Mouse (Mus musculus) embryonic facial prominence, embryonic 15.5 days (tissue): Measurements from ENCODE around the gene Slc22a23. TPM values are rescaled to one million over a fixed set of nuclear protein-coding genes. Genes with fewer than 3 reads are reported as not detected.

ENCODE experiments used
- ATAC-seq: fragments of 200-750 bp; cut with Nextera tagmentation; 2 replicates; pipeline ENCODE4 v1.8.0; 2017; ENCODE audit warnings: low read depth, moderate TSS enrichment; ENCODE audit not compliant: insufficient number of reproducible peaks, low FRiP score, low TSS enrichment
- H3K27ac ChIP-seq: fragments of 300-500 bp; sonication (generic); replicated peaks from 2 replicates; pipeline ENCODE4 v1.5.1; 2015; ENCODE audit warnings: mild to moderate bottlenecking, inconsistent platforms
- H3K27me3 ChIP-seq: fragments of 300-500 bp; sonication (generic); 2 replicates; pipeline ENCODE4 v1.6.1; 2015; ENCODE audit warnings: inconsistent platforms
- H3K36me3 ChIP-seq: fragments of 300-500 bp; sonication (generic); 2 replicates; pipeline ENCODE4 v1.6.1; 2015; ENCODE audit warnings: mild to moderate bottlenecking, inconsistent platforms
- H3K4me1 ChIP-seq: fragments of 300-500 bp; sonication (generic); 2 replicates; pipeline ENCODE4 v1.6.1; 2015; ENCODE audit warnings: inconsistent platforms
- H3K4me2 ChIP-seq: fragments of 300-500 bp; sonication (generic); replicated peaks from 2 replicates; pipeline ENCODE4 v1.6.1; 2015; ENCODE audit warnings: mild to moderate bottlenecking, inconsistent platforms
- H3K4me3 ChIP-seq: fragments of 300-500 bp; sonication (generic); replicated peaks from 2 replicates; pipeline ENCODE4 v1.5.1; 2015; ENCODE audit warnings: mild to moderate bottlenecking, inconsistent platforms
- H3K9ac ChIP-seq: fragments of 300-500 bp; sonication (generic); 2 replicates; pipeline ENCODE4 v1.6.1; 2015; ENCODE audit warnings: inconsistent platforms
- H3K9me3 ChIP-seq: fragments of 300-500 bp; sonication (generic); replicated peaks from 2 replicates; pipeline ENCODE4 v1.6.1; 2016; ENCODE audit warnings: inconsistent platforms
- WGBS: fragments of 180-500 bp; shearing (Covaris S2); methylation state at CpG from one replicate; pipeline ENCODE4 v1.1.7; 2015; 5-methylcytosine and 5-hydroxymethylcytosine counted together
- polyA plus RNA-seq: library from polyadenylated mRNA; unstranded; fragments of >200 nt; fragmentation: Nextera tagmentation; extraction: Ambion mirVana; gene quantifications from 2 replicates; pipeline ENCODE4 v1.2.1, GENCODE M21; 2015

Slc22a23 gene
- polyA plus RNA-seq, 1 experiment from 2014 or later = 4.6 TPM

DNA sequence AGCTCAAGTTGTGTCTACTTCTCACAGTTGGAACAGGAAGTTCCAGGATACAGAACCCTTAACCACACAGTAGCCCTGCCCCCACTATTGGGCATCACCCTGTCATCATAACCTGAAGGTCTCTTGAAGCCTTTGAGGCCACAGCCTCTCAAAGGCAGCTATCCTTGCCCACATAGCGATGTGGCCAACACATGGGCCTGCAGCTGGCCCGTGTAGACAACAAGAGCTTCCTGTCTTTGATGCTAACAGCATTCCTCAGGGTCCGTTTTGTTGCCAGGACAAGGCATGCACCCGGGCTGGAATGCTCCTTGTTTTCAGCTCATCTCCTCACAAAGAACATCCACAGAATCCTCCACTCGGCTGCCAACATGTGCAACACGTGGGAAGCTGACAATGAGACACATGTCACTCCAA is 66.7 kb downstream of the Slc22a23 start:
- H3K4me3 ChIP-seq = no peak overlapping the region
- H3K4me2 ChIP-seq = no peak overlapping the region
- no peaks in the 10 kb centered on the region for H3K9me3 ChIP-seq
- no peaks in the 10 kb centered on the region for H3K27me3 ChIP-seq
- ATAC-seq = no peak
- 39% methylated on average over 6 of the region's 6 CpGs for WGBS
- no peak overlapping the region for H3K9ac ChIP-seq
- no peak overlapping the region for H3K27ac ChIP-seq
- H3K4me1 ChIP-seq = no peaks in the 10 kb centered on the region
- no peaks in the 10 kb centered on the region; the same call in 1 of the 2 replicates for H3K36me3 ChIP-seq

- no peak overlapping the region for H3K9ac ChIP-seq
- no peaks in the 10 kb centered on the region for H3K4me1 ChIP-seq
- no peaks in the 10 kb centered on the region for H3K9me3 ChIP-seq
- WGBS = 91% methylated on average over 2 of the region's 2 CpGs
- no peaks in the 10 kb centered on the region for H3K27me3 ChIP-seq
- H3K4me3 ChIP-seq = no peak overlapping the region
- no peak overlapping the region for H3K27ac ChIP-seq
- no peaks in the 10 kb centered on the region; the same call in 1 of the 2 replicates for H3K36me3 ChIP-seq
- ATAC-seq = no peak
- H3K4me2 ChIP-seq = no peak overlapping the region
Measured at GRCm38 (mm10) chr13:34277611-34278010, 67.4 kb downstream of the Slc22a23 start.

- Histone ChIP-seq H3K9me3 (no peaks in the 10 kb centered on the region), H3K9ac (no peak overlapping the region), H3K36me3 (no peaks in the 10 kb centered on the region; the same call in 1 of the 2 replicates), H3K27me3 (no peaks in the 10 kb centered on the region), H3K4me1 (peaks cover 4% of the 10 kb centered on the region), H3K4me2 (no peak overlapping the region), H3K4me3 (no peak overlapping the region), H3K27ac (no peak overlapping the region)
- WGBS = 77% methylated on average over 3 of the region's 3 CpGs
- ATAC-seq = no peak
Measured at GRCm38 (mm10) chr13:34277001-34277400, 68.0 kb downstream of the Slc22a23 start.

DNA sequence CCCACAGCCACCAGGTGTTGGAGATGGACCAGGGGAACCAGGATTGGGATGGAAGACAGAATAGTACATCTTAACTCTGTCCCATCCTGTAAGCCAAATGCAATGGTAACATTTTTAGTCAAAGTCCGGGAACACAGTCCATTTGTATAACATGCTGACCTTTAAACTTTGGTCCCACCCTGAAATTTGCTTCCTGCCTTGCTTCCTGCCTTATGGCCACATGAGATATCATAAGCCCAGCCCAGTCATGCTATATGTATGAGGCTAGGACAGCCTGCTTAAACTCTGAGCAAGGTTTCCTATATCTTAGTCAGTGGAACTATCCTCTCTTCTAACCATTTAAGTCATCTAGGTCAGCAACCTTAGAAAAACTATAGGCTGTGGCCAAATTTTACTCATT is 70.1 kb downstream of the Slc22a23 start:
- H3K27me3 ChIP-seq = no peaks in the 10 kb centered on the region
- H3K4me1 ChIP-seq = peaks cover 11% of the 10 kb centered on the region
- H3K36me3 ChIP-seq = no peaks in the 10 kb centered on the region; the same call in 1 of the 2 replicates
- H3K9me3 ChIP-seq = no peaks in the 10 kb centered on the region
- no peak overlapping the region for H3K27ac ChIP-seq
- WGBS = 70% methylated on average over 1 of the region's 1 CpGs
- no peak overlapping the region for H3K4me3 ChIP-seq
- H3K9ac ChIP-seq = no peak overlapping the region
- no peak for ATAC-seq
- H3K4me2 ChIP-seq = no peak overlapping the region

DNA sequence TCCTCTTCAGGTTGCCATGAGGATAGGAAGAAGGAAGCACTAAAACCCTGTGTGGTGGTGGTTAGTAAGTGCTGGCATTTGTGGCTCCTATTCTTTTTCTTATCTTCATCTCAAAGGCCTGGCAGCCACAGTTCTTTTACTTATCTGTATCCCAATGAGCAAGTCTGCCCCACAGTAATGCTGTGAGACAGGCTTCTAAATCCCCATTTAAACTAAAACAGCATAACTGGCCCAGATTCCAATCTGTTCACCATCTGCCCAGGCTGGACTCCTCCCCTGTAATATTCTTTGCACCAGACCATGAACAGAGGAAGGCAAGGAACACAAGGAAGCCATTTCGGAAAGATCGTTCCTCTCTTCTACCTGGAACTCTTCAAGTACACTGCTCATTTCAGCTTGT is 70.6 kb downstream of the Slc22a23 start:
- Histone ChIP-seq H3K4me1 (peaks cover 11% of the 10 kb centered on the region), H3K4me3 (no peak overlapping the region), H3K9ac (no peak overlapping the region), H3K36me3 (no peaks in the 10 kb centered on the region; the same call in 1 of the 2 replicates), H3K9me3 (no peaks in the 10 kb centered on the region), H3K27me3 (no peaks in the 10 kb centered on the region), H3K27ac (no peak overlapping the region), H3K4me2 (no peak overlapping the region)
- 74% methylated on average over 2 of the region's 2 CpGs for WGBS
- ATAC-seq = no peak

- no peaks in the 10 kb centered on the region; the same call in 1 of the 2 replicates for H3K36me3 ChIP-seq
- H3K27ac ChIP-seq = 0 out of 2 replicates have a peak overlapping the region, but pooled peaks have one; percentile 28
- 2% methylated on average over 8 of the region's 8 CpGs for WGBS
- H3K4me1 ChIP-seq = peaks cover 11% of the 10 kb centered on the region
- H3K4me2 ChIP-seq = no peak overlapping the region; the same call in 1 of the 2 replicates
- H3K9ac ChIP-seq = no peak overlapping the region
- no peaks in the 10 kb centered on the region for H3K27me3 ChIP-seq
- no peak for ATAC-seq
- no peak overlapping the region for H3K4me3 ChIP-seq
- H3K9me3 ChIP-seq = no peaks in the 10 kb centered on the region
Measured at GRCm38 (mm10) chr13:34272275-34273054, 72.5 kb downstream of the Slc22a23 start.

- Histone ChIP-seq H3K9me3 (no peaks in the 10 kb centered on the region), H3K4me1 (peaks cover 11% of the 10 kb centered on the region), H3K27me3 (no peaks in the 10 kb centered on the region), H3K27ac (no peak overlapping the region), H3K4me3 (no peak overlapping the region), H3K36me3 (no peaks in the 10 kb centered on the region; the same call in 1 of the 2 replicates), H3K4me2 (no peak overlapping the region), H3K9ac (no peak overlapping the region)
- WGBS = 83% methylated on average over 2 of the region's 2 CpGs
- ATAC-seq = peak; percentile 54; the same call in 1 of the 2 replicates
Measured at GRCm38 (mm10) chr13:34271665-34272064, 73.3 kb downstream of the Slc22a23 start.

DNA sequence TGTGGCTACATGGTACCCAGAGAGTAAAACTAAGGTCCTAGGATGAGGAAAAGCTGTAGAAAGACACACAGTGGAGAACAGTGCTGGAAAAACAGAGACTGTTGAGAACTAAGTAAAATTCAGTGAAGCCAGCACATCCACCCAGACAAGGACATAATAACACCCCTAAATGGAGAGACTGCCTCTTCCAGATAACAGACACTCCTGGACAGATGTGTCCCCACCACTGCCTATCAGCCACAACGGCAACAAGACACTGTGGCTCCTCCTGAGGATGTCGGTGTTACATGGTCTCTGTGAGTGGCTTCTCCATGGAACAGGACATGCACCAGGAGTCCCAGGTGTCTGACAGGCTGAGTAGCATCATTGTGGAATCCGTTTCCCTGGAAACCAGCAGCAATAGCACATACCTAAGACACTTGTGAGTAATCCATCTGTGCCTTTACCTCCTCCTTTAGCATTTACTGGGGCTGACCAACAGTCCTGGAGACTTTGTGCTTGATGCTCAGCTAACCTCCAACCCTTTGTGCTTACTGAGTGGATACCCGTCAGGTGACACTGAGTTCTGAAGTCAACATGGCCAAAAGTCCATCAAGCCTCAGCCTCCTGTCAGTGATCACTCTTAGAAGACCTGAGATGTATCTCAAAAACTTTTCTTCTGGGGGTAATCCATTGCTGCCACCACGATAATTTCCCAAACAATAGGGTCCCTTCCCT is 73.9 kb downstream of the Slc22a23 start:
- H3K9ac ChIP-seq = no peak overlapping the region
- 88% methylated on average over 5 of the region's 5 CpGs for WGBS
- no peaks in the 10 kb centered on the region for H3K9me3 ChIP-seq
- H3K36me3 ChIP-seq = no peaks in the 10 kb centered on the region
- no peaks in the 10 kb centered on the region for H3K27me3 ChIP-seq
- ATAC-seq = no peak
- peaks cover 11% of the 10 kb centered on the region for H3K4me1 ChIP-seq
- no peak overlapping the region for H3K4me2 ChIP-seq
- H3K4me3 ChIP-seq = no peak overlapping the region
- H3K27ac ChIP-seq = no peak overlapping the region

DNA sequence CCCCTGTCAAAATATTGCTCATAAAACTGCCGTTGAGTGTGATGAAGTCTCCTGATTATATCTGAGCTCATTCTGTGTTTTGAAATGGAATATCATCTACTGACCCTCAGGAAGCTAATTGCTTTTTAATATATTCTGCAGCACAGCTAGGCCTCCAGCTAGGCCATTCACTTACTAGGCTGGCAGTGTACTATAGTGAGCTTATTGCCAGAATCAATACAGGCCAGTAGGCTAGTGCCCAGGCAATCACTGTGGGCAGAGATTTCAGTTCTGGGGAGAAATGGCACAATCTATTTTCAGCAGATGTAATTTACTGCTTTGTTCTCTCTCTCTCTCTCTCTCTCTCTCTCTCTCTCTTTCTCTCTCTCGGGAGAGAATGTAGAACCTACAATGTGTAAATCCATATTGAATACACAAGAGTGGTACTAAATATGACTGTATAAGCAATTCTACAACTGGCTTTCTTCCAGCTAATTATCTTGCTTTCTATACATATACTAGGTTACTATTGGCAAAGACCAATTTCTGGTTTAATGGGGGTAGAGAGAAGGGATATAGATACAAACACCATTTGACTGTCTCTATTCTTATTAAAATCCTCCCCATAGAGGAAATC is 75.5 kb downstream of the Slc22a23 start:
- ATAC-seq = no peak
- Histone ChIP-seq H3K27me3 (no peaks in the 10 kb centered on the region), H3K27ac (no peak overlapping the region), H3K9ac (no peak overlapping the region), H3K4me3 (no peak overlapping the region), H3K4me1 (peaks cover 11% of the 10 kb centered on the region), H3K9me3 (no peaks in the 10 kb centered on the region), H3K36me3 (no peaks in the 10 kb centered on the region), H3K4me2 (no peak overlapping the region)
- 67% methylated on average over 2 of the region's 2 CpGs for WGBS

- no peak for ATAC-seq
- no peak overlapping the region for H3K9ac ChIP-seq
- H3K4me2 ChIP-seq = no peak overlapping the region
- no peaks in the 10 kb centered on the region for H3K36me3 ChIP-seq
- H3K4me1 ChIP-seq = peaks cover 8% of the 10 kb centered on the region
- H3K9me3 ChIP-seq = no peaks in the 10 kb centered on the region
- H3K27me3 ChIP-seq = no peaks in the 10 kb centered on the region
- 86% methylated on average over 8 of the region's 8 CpGs for WGBS
- no peak overlapping the region for H3K27ac ChIP-seq
- no peak overlapping the region for H3K4me3 ChIP-seq
Measured at GRCm38 (mm10) chr13:34266942-34267660, 77.9 kb downstream of the Slc22a23 start.

- 90% methylated on average over 8 of the region's 8 CpGs for WGBS
- no peak overlapping the region for H3K4me3 ChIP-seq
- H3K9ac ChIP-seq = no peak overlapping the region
- H3K9me3 ChIP-seq = no peaks in the 10 kb centered on the region
- no peaks in the 10 kb centered on the region for H3K27me3 ChIP-seq
- H3K4me1 ChIP-seq = no peaks in the 10 kb centered on the region
- no peaks in the 10 kb centered on the region for H3K36me3 ChIP-seq
- H3K4me2 ChIP-seq = no peak overlapping the region
- no peak overlapping the region for H3K27ac ChIP-seq
- ATAC-seq = no peak
Measured at GRCm38 (mm10) chr13:34266067-34266466, 78.9 kb downstream of the Slc22a23 start.
